Mouse (Mus musculus): ENCODE data around the gene Slc31a2. TPM values are rescaled to one million over a fixed set of nuclear protein-coding genes. Genes with fewer than 3 reads are reported as not detected.
"Not testable (repeated sequence)": the region's sequence is repeated elsewhere in the genome, so short reads cannot be mapped to it uniquely, and the experiment has no call there.

The Slc31a2 gene
- total RNA-seq, 2 experiments from 2014 or later: 9.5 to 10.2 TPM

- H3K4me3 ChIP-seq: no peak overlapping the region
- no peak for TF ChIP-seq CTCF (conservative IDR thresholded peaks at IDR 0.05)
- no peak for DNase-seq (ENCODE audit: low spot score in 2 of 2)
- no peak overlapping the region for H3K27ac ChIP-seq
Observed at GRCm38 (mm10) chr4:62265154-62265836, 2.9 kb downstream of the Slc31a2 start.

GRCm38 (mm10) chr4:62266016-62266415, 3.7 kb downstream of the Slc31a2 start:
- not testable (repeated sequence) for DNase-seq (ENCODE audit: low spot score in 2 of 2); H3K4me3 ChIP-seq; H3K27ac ChIP-seq

GRCm38 (mm10) chr4:62267101-62267500, 4.7 kb downstream of the Slc31a2 start:
- no peak for DNase-seq (ENCODE audit: low spot score in 2 of 2)
- Histone ChIP-seq H3K4me3 (no peak overlapping the region), H3K27ac (no peak overlapping the region)
- no peak for TF ChIP-seq CTCF (conservative IDR thresholded peaks at IDR 0.05)

- DNase-seq (ENCODE audit: low spot score in 2 of 2): no peak
- Histone ChIP-seq H3K4me3 (no peak overlapping the region), H3K27ac (no peak overlapping the region)
- TF ChIP-seq CTCF (conservative IDR thresholded peaks at IDR 0.05): no peak
Observed at GRCm38 (mm10) chr4:62272696-62273095, 10.3 kb downstream of the Slc31a2 start.

- H3K27ac ChIP-seq: no peak overlapping the region
- no peak for DNase-seq (ENCODE audit: low spot score in 2 of 2)
- no peak for TF ChIP-seq CTCF (conservative IDR thresholded peaks at IDR 0.05)
- no peak overlapping the region for H3K4me3 ChIP-seq
Observed at GRCm38 (mm10) chr4:62273916-62274315, 11.6 kb downstream of the Slc31a2 start.

GRCm38 (mm10) chr4:62274841-62275536, 12.6 kb downstream of the Slc31a2 start:
- Histone ChIP-seq H3K4me3 (no peak overlapping the region), H3K27ac (peak overlapping the region; percentile 71)
- no peak for TF ChIP-seq CTCF (conservative IDR thresholded peaks at IDR 0.05)
- peak in 1 of 2 experiments; percentile 27 for DNase-seq (ENCODE audit: low spot score in 2 of 2)

GRCm38 (mm10) chr4:62276642-62277041, 14.3 kb downstream of the Slc31a2 start:
- DNase-seq (ENCODE audit: low spot score in 2 of 2): no peak
- TF ChIP-seq CTCF (conservative IDR thresholded peaks at IDR 0.05): no peak
- Histone ChIP-seq H3K4me3 (no peak overlapping the region), H3K27ac (no peak overlapping the region)

- TF ChIP-seq CTCF (conservative IDR thresholded peaks at IDR 0.05): peak; percentile 31
- no peak for DNase-seq (ENCODE audit: low spot score in 2 of 2)
- Histone ChIP-seq H3K27ac (no peak overlapping the region), H3K4me3 (no peak overlapping the region)
Observed at GRCm38 (mm10) chr4:62277222-62277621, 14.9 kb downstream of the Slc31a2 start.

GRCm38 (mm10) chr4:62278081-62278480, 15.7 kb downstream of the Slc31a2 start:
- no peak for TF ChIP-seq CTCF (conservative IDR thresholded peaks at IDR 0.05)
- Histone ChIP-seq H3K4me3 (no peak overlapping the region), H3K27ac (no peak overlapping the region)
- peak in 1 of 2 experiments; percentile 5 for DNase-seq (ENCODE audit: low spot score in 2 of 2)

GRCm38 (mm10) chr4:62281319-62281718, 19.0 kb downstream of the Slc31a2 start:
- H3K27ac ChIP-seq: no peak overlapping the region
- DNase-seq (ENCODE audit: low spot score in 2 of 2): peak in 1 of 2 experiments; percentile 6
- H3K4me3 ChIP-seq: no peak overlapping the region
- no peak for TF ChIP-seq CTCF (conservative IDR thresholded peaks at IDR 0.05)

- DNase-seq (ENCODE audit: low spot score in 2 of 2): peak in 1 of 2 experiments; percentile 0
- TF ChIP-seq CTCF (conservative IDR thresholded peaks at IDR 0.05): no peak
- H3K27ac ChIP-seq: no peak overlapping the region
Observed at GRCm38 (mm10) chr4:62282969-62283368, 20.6 kb downstream of the Slc31a2 start.

GRCm38 (mm10) chr4:62285576-62285975, 23.2 kb downstream of the Slc31a2 start:
- TF ChIP-seq CTCF (conservative IDR thresholded peaks at IDR 0.05): no peak

More at GRCm38 (mm10) chr4:62282969-62283368, 20.6 kb downstream of the Slc31a2 start:
- no peak overlapping the region for H3K4me3 ChIP-seq

GRCm38 (mm10) chr4:62286257-62286991, 24.1 kb downstream of the Slc31a2 start:
- peak; percentile 72 to 77 for DNase-seq (ENCODE audit: low spot score in 2 of 2)

More at GRCm38 (mm10) chr4:62285576-62285975, 23.2 kb downstream of the Slc31a2 start:
- H3K4me3 ChIP-seq: peak overlapping the region; percentile 74; the same call in 1 of the 2 replicates
- DNase-seq (ENCODE audit: low spot score in 2 of 2): no peak
- peak overlapping the region; percentile 89; the same call in 1 of the 2 replicates for H3K27ac ChIP-seq

More at GRCm38 (mm10) chr4:62286257-62286991, 24.1 kb downstream of the Slc31a2 start:
- H3K27ac ChIP-seq: peak overlapping the region; percentile 89
- peak overlapping the region; percentile 74 for H3K4me3 ChIP-seq
- peak; percentile 52 for TF ChIP-seq CTCF (conservative IDR thresholded peaks at IDR 0.05)
